Mouse (Mus musculus): ENCODE data around the gene Pgbd5.

Pgbd5 gene

DNA sequence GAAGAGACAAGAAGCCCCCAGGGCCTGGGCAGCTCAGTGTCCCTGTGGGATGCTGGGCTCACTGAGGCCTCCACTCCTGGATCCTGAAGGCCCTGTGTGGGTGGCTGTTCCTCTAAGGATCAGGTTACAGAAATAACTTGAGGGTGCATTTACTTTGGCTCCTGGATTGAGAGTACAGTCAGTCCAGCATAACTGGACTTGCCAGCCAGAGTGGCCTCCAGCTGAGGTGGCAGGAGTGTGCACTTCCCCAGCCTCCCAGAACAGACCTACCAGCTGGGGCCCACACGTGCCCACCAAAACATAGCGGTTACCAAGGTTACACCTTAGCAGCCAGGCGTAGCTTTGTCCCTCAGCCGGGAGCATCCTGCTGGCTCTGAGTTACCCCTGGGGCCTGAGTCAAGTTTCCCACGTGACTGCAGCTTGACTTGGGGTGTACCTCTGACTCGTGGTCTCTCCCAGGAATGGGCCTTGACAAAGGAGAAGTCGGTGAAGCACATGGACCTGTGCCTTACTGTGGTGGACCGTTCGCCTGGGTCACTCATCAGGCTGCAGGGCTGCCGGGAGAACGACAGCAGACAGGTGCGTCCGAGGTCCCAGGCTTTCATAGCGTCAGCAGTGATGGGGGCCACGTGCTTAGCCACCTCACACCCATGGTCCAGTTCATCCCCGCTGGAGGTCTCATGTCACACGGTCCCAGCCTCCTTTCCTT lies 98.9 kb downstream of the Pgbd5 start:
- peak; percentile 37 for DNase-seq

DNA sequence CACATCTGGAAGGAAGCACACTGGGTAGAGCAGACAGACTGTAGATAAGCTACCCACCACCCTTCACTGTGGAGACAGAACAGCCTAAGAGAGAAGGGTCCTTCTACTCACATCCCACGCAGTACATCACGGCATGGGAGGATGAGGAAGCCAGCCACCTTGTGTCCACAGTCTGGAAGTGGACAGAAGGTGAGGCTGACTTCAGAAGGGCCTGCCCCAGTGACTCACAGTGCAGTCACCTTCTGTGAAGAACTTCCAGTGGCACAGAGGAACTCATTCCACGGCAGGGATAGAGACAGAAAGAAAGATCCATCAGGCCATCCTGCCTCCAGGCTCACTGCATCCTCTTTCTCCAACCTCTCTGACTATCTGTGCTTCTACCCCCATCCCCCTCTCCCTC lies 99.7 kb downstream of the Pgbd5 start:
- no peak for DNase-seq

DNA sequence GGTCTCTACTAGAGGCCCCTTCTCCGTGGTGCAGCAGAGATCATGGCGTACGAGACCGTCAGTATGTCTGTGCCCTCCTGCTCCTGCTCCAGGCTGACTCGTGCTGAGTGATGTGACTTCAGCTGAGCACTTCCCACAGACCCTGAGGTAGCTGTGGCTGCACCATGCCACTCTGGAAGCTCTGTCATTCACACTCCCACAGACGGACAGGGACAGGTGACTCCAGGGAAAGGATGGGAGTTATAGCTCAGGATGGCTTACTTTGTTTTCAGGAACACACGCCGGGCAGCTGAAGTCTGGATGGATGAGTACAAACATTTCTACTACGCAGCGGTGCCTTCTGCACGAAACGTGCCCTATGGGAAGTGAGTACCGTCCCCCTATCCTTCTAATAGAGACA lies 103.2 kb downstream of the Pgbd5 start:
- no peak for DNase-seq

DNA sequence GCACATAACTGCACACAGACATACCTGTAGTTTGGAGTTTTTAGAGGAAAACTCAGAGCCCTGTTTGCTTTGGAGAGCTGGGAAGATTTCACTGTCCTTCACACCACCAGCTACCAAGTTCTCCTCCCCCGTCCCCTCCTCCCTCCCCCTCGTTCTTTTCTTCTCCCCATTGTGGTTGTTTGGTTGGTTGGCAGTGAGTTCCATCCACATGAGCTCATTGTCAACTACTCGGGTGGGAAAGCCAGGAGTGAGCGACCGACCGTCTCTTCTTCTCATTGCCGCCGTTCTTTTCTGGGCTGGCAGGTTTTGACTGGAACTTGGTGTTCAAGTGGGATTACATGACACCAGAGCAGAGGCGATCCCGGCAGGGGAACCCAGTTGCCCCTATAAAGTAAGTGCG lies 107.8 kb downstream of the Pgbd5 start:
- DNase-seq, result no peak

DNA sequence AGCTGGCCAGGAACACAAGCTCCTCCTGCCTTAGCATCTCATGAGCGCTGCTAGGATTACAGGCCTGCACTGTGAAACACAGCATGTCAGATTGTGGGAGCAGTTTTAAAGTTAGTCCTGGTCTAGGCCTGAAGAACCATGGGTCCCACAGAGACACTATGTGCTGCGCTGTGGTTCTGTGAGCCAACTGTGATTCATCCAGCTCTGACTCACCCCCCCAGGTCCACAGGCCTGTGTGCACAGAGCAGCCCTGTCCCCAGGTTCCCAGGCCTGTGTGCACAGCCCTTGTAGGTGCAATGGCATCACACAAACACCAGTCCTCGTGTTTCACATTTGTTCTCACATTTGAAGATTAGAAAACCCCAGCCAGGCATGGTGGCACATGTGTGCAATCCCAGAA lies 108.4 kb downstream of the Pgbd5 start:
- no peak for DNase-seq

DNA sequence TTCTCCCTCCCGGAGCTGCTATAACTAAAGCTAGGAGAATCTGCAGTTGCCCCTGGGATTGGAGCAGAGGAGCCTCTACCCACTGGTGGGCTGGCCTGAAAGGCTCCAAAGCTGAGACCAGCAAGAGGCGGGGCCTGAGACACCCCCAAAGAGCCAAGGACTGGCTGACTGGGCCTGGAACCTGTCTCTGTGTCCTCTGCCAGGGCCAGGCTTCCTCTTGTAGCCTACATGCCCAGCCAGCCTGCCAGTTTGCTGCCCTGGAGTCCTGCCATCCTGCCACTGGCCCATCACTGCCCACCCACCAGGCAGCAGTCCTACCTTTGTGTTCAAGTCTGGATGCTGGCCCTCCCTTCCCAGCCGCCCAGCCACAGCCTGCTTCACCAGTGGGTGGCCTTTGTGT lies 109.0 kb downstream of the Pgbd5 start:
- peak; percentile 11 for DNase-seq

DNA sequence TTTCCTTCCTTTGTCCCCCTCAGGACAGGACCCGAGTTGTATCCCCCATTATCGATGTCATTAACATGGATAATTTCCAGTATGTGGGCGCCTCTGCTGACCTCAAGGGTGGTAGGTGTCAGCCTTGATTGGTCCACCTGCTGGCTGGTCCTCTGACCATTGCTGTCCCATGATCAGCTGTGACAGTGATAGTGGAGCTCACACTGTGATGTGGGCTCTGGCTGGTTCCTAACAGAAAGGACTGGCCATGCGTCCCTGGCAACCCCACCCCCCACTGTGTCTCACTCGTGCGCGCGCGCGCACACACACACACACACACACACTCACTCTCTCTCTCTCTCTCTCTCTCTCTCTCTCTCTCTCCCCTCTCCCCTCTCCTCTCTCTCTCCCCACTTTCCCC lies 109.8 kb downstream of the Pgbd5 start:
- DNase-seq, result peak; percentile 38

DNA sequence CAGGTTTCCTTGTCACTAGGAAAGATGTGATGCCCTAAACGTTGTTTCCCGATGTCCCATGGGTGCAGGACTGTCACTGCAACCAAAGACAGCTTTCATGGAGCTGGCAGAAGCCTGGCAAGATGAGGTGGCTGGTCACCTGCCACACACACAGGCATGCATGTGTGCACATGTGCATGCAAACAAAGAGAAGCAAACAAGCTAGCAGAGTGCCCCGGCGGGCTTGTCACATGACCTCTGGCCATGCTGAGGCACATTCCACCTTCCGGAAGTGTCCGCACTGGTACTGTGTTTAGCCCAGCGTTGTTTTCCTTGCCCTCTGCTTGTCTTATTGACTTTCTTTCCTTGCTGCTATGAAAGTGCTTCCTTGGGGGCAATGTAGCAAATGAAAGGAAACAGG lies 111.2 kb downstream of the Pgbd5 start:
- DNase-seq, result no peak

DNA sequence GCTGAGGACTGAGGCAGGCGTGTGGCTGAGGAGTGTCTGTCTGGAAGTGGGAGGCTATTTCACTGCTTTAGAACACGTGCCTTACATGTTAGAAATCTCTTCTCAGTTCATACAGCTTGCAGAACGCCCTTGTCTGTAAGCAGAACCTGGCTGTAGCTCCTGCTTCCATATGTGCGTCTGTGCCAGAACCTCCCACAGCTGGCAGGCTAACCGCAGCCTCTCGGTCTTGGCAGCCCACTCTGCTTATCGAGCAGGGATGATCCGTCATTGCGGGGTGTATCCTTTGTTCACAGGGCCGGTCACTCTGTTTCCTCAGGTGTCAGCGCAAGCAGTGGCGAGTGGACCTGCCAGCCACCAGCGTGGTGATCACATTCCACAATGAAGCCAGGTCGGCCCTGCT lies 116.1 kb downstream of the Pgbd5 start:
- DNase-seq, result no peak

DNA sequence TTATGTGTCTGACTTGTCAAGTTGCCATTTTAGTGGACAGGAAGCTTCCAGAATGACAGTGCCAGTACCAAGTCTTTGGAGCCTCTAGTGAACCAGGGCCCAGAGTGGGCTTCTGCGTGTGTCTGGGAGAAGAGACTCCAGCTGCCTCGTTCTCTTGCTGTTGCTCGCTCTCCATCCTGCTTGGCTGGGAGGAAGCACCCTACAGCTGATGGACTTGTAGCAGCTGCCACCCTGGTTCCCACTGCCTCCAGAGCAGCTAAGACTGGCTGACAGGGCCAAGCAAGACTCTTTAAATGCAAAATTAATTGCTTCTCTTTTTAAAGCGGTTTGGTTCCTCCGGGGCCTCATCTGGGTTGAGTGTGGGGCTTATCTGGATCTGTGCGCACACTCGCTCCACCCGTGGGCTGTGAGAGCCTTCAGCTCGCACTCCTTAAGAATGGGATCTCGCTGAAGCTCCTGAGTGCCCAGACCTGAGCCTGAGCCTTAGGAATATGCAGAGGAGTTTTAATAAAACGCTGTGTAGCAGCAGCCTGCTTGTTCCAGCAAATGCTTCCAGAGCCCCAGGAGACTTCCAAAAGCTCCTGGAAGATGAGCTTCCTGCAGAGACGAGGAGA lies 118.1 kb downstream of the Pgbd5 start:
- DNase-seq, result no peak

DNA sequence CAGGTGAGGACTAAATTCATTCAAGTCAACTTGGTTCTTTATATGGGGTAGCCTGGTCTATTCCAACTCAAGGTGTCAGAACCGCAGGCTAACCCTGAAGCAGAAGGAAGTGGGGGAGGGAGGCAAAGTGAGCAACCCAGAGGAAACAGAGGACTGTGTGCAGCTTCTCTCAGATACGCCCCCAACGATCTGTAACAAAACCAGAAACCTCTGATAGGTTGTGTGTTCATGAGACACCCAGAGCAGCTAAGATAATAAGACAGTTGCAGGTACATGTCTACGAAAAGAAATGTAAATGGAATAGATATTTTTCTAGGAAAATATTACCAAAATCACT lies 120.2 kb downstream of the Pgbd5 start:
- no peak for DNase-seq

Data from retina, postnatal 1 day (tissue).